Mouse (Mus musculus): ENCODE data around the gene Gtf2h2.
"Not testable (repeated sequence)": the region's sequence is repeated elsewhere in the genome, so short reads cannot be mapped to it uniquely, and the experiment has no call there.

Gtf2h2 gene

GRCm38 (mm10) chr13:100483610-100484009 lies 8.8 kb downstream of the Gtf2h2 start:
- no peak for DNase-seq

- DNase-seq = no peak
Measured at GRCm38 (mm10) chr13:100463527-100464222, 28.7 kb downstream of the Gtf2h2 start.

GRCm38 (mm10) chr13:100461336-100461735 lies 31.0 kb downstream of the Gtf2h2 start:
- DNase-seq = no peak

DNA sequence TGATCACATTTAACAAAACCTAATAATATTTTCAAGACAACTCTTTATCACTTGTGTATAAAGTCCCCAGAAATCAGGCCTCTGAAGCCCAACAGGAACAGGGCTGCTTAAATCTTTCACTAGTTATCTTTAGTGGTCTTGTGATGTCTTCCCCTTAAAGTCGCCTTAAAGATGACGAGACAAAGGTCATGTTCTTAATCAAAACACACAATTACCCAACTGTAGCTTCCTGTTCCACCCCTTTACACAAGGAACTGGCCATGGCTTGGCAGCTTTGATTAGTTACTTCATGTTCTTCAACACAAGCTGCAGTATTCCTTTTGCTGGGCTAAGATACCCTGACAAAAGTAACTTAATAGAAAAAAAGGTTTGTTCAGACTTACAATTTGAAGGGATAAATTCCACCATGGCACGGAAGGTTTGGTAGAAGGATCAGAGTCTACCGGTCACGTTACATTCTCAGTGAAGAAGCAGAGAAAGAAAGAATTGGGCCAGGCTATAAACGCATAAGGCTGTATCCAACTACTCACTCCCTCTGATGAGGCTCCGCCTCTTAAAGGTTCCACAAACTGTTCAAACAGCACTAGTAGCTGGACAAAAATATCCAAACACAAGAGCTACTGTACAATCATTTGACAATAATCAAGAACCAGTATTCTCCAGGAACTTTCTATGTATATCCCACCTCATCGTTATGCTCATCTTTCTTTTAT lies 39.8 kb downstream of the Gtf2h2 start, which contains the start of gene Naip1:
TSS of gene Naip1 (minus strand) at position 455 of the 713 bp plus-strand sequence.
- not testable (repeated sequence) for DNase-seq

- DNase-seq = no peak
Measured at GRCm38 (mm10) chr13:100449495-100449894, 42.9 kb downstream of the Gtf2h2 start.

DNA sequence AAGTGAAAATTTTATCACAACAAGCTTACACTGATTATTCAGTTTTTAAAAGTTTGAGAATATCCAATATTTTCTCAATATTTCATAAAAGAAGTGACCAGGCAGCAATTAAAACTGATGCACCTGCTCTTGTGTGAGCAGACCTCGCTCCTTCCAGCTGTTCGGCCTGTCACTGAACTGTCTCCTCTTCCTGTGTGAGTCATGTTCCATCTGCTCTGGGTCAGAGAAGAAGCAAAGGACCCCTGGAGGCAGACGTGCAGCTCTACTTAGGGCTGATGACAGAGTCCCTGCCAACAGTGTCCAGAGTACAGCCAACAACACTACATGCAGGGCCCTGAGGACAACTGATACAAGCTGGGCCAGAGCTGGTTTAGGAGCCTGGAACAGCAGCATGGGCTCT lies 52.3 kb downstream of the Gtf2h2 start:
- DNase-seq = no peak

DNA sequence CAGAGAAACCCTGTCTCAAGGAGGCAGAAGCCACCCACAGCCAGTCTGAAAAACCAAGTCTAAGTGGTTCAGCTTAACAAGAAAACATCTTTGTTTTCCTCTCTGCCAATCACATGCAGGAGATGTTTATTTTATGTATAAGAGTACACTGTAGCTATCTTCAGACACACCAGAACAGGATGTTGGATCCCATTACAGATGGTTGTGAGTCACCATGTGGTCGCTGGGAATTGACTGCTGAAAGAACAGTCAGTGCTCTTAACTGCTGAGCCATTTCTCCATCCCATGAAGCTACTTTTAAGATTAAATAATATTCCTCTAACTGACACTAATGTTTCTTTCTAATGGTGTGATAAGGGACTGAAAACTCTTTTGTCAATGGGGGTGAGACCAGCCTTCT lies 53.7 kb downstream of the Gtf2h2 start:
- DNase-seq = no peak

DNA sequence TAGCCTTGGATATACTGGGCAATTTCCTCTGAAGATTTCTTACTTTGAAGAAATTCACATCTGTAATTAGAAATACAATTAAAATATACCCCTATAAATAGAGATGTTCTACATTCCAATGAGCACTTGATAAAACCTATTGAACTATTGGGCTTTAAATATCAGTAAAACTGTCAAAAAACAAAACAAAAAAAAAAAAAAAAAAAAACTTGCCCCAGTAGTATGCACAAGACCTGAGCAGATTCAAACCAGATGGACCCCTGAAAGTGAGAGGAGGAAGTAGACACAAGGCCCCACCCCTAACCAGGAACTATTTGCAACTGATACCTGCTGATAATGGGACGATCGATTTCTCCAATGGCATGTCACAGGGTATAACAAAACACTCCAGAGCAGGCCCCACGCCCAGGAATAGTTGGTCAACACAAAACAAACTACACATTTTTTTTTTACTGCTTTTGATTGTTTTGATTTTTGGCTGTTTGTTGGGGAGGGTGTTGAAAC lies 55.0 kb downstream of the Gtf2h2 start:
- DNase-seq = no peak

DNA sequence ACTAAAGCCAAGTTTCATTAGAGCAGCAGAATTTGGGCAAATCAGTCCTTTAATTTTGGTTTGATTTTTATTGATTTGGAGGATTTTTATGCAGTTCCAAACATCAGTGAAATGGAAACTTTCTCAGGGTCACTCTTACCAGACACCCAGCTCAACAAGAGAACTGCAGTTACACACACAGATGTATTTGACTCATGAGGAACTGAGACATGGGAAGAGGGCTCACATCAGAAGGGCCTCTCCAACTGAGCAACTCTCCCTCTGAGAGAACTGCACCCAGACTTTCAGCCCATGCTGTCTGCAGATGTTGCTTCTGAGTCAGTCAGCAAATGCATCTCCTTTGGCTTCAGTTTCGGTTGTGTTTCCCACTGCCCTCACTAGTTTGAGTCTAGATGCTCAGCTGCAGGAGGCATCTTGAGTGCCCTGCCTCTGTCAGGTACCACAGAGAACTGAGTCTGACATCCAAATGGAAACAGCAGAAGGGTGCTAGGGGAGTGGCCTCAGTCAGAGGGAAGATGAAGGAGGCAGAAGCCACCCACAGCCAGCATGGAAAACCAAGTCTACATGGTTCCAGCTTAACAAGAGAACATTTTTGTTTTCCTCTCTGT lies 55.7 kb downstream of the Gtf2h2 start:
- not testable (repeated sequence) for DNase-seq

GRCm38 (mm10) chr13:100419958-100420357 lies 72.4 kb downstream of the Gtf2h2 start:
- not testable (repeated sequence) for DNase-seq

DNA sequence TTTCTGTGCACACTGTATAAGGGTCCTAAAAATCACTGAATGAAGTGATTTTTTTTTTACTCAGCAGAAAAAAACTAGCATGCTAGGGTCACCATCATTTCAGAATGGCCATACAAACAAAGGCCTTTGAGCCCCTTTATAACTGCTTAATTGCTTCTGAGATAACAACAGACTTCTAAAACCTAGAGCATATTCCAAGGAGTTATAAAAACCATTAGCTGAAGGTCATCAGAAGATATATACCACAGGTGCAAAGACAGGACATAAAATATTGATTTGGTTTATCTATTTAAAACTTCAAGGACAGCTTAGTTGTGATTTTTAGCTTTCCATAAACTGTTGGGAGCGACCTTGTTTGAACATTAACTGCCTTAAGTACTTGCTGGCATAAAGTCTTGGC lies 78.0 kb downstream of the Gtf2h2 start:
- DNase-seq = no peak

Measured in lung, postnatal 10 days (tissue).